Mouse (Mus musculus): Measurements from ENCODE around the gene Kcnh4. TPM values are rescaled to one million over a fixed set of nuclear protein-coding genes. Genes with fewer than 3 reads are reported as not detected.

Gene Kcnh4
- polyA plus RNA-seq, 1 experiment from 2014 or later: 0.50 TPM

- Histone ChIP-seq H3K4me1 (ENCODE audit: control insufficient read depth, insufficient read depth, low read length) (peaks cover 9% of the 10 kb centered on the region), H3K4me2 (ENCODE audit: low read depth, low read length) (no peak overlapping the region)
- ATAC-seq (replicated peaks; ENCODE audit: insufficient number of reproducible peaks, low FRiP score, low TSS enrichment, low read depth): no peak
These were observed 48.8 kb downstream of the Kcnh4 start for GRCm38 (mm10) chr11:100710977-100711376.

GRCm38 (mm10) chr11:100710528-100710927, 49.2 kb downstream of the Kcnh4 start:
- peaks cover 9% of the 10 kb centered on the region for H3K4me1 ChIP-seq (ENCODE audit: control insufficient read depth, insufficient read depth, low read length)
- no peaks in the 10 kb centered on the region; the same call in none of the 2 replicates for H3K36me3 ChIP-seq (replicated peaks; ENCODE audit: control insufficient read depth, insufficient read depth, low read depth, low read length)
- no peaks in the 10 kb centered on the region for H3K9me3 ChIP-seq (replicated peaks; ENCODE audit: control insufficient read depth, low read length)
- ATAC-seq (replicated peaks; ENCODE audit: insufficient number of reproducible peaks, low FRiP score, low TSS enrichment, low read depth): no peak
- H3K9ac ChIP-seq (replicated peaks; ENCODE audit: low read length): no peak overlapping the region
- 90% methylated on average over 15 of the region's 15 CpGs for WGBS
- DNase-seq (ENCODE audit: low spot score): no peak
- no peak overlapping the region for H3K4me3 ChIP-seq (ENCODE audit: low read depth, low read length)
- H3K4me2 ChIP-seq (ENCODE audit: low read depth, low read length): no peak overlapping the region
- no peak overlapping the region for H3K27ac ChIP-seq (replicated peaks; ENCODE audit: low read depth, low read length)
- H3K27me3 ChIP-seq (ENCODE audit: control insufficient read depth, insufficient read depth, low read length): no peaks in the 10 kb centered on the region

More at GRCm38 (mm10) chr11:100710977-100711376, 48.8 kb downstream of the Kcnh4 start:
- H3K9ac ChIP-seq (replicated peaks; ENCODE audit: low read length): no peak overlapping the region
- H3K9me3 ChIP-seq (replicated peaks; ENCODE audit: control insufficient read depth, low read length): no peaks in the 10 kb centered on the region
- no peaks in the 10 kb centered on the region for H3K27me3 ChIP-seq (ENCODE audit: control insufficient read depth, insufficient read depth, low read length)
- no peak overlapping the region for H3K27ac ChIP-seq (replicated peaks; ENCODE audit: low read depth, low read length)
- no peak overlapping the region for H3K4me3 ChIP-seq (ENCODE audit: low read depth, low read length)
- WGBS: 89% methylated on average over 4 of the region's 4 CpGs
- no peak for DNase-seq (ENCODE audit: low spot score)
- no peaks in the 10 kb centered on the region; the same call in none of the 2 replicates for H3K36me3 ChIP-seq (replicated peaks; ENCODE audit: control insufficient read depth, insufficient read depth, low read depth, low read length)

- Histone ChIP-seq H3K9ac (replicated peaks; ENCODE audit: low read length) (no peak overlapping the region), H3K4me3 (ENCODE audit: low read depth, low read length) (no peak overlapping the region), H3K4me1 (ENCODE audit: control insufficient read depth, insufficient read depth, low read length) (peaks cover 8% of the 10 kb centered on the region), H3K9me3 (replicated peaks; ENCODE audit: control insufficient read depth, low read length) (no peaks in the 10 kb centered on the region), H3K4me2 (ENCODE audit: low read depth, low read length) (no peak overlapping the region), H3K27me3 (ENCODE audit: control insufficient read depth, insufficient read depth, low read length) (no peaks in the 10 kb centered on the region), H3K36me3 (replicated peaks; ENCODE audit: control insufficient read depth, insufficient read depth, low read depth, low read length) (no peaks in the 10 kb centered on the region; the same call in none of the 2 replicates), H3K27ac (replicated peaks; ENCODE audit: low read depth, low read length) (no peak overlapping the region)
- 93% methylated on average over 9 of the region's 9 CpGs for WGBS
- ATAC-seq (replicated peaks; ENCODE audit: insufficient number of reproducible peaks, low FRiP score, low TSS enrichment, low read depth) (no peak), DNase-seq (ENCODE audit: low spot score) (no peak)
These were observed 50.4 kb downstream of the Kcnh4 start for GRCm38 (mm10) chr11:100709201-100709810.

GRCm38 (mm10) chr11:100705095-100705747, 54.5 kb downstream of the Kcnh4 start:
- H3K36me3 ChIP-seq (replicated peaks; ENCODE audit: control insufficient read depth, insufficient read depth, low read depth, low read length): no peaks in the 10 kb centered on the region; the same call in none of the 2 replicates
- H3K27me3 ChIP-seq (ENCODE audit: control insufficient read depth, insufficient read depth, low read length): no peaks in the 10 kb centered on the region
- no peak overlapping the region for H3K4me3 ChIP-seq (ENCODE audit: low read depth, low read length)
- H3K9ac ChIP-seq (replicated peaks; ENCODE audit: low read length): no peak overlapping the region
- H3K4me2 ChIP-seq (ENCODE audit: low read depth, low read length): no peak overlapping the region
- no peaks in the 10 kb centered on the region for H3K9me3 ChIP-seq (replicated peaks; ENCODE audit: control insufficient read depth, low read length)
- 90% methylated on average over 23 of the region's 23 CpGs for WGBS
- H3K4me1 ChIP-seq (ENCODE audit: control insufficient read depth, insufficient read depth, low read length): no peaks in the 10 kb centered on the region
- H3K27ac ChIP-seq (replicated peaks; ENCODE audit: low read depth, low read length): no peak overlapping the region
- ATAC-seq (replicated peaks; ENCODE audit: insufficient number of reproducible peaks, low FRiP score, low TSS enrichment, low read depth) (no peak), DNase-seq (ENCODE audit: low spot score) (no peak)

- 60% methylated on average over 7 of the region's 7 CpGs for WGBS
- Histone ChIP-seq H3K4me2 (ENCODE audit: low read depth, low read length) (no peak within 1 kb of the TSS), H3K27me3 (ENCODE audit: control insufficient read depth, insufficient read depth, low read length) (no peaks in the 10 kb centered on the region), H3K36me3 (replicated peaks; ENCODE audit: control insufficient read depth, insufficient read depth, low read depth, low read length) (no peaks in the 10 kb centered on the region; the same call in none of the 2 replicates), H3K9me3 (replicated peaks; ENCODE audit: control insufficient read depth, low read length) (no peaks in the 10 kb centered on the region), H3K27ac (replicated peaks; ENCODE audit: low read depth, low read length) (no peak within 1 kb of the TSS), H3K4me3 (ENCODE audit: low read depth, low read length) (no peak within 1 kb of the TSS), H3K4me1 (ENCODE audit: control insufficient read depth, insufficient read depth, low read length) (no peaks in the 10 kb centered on the region), H3K9ac (replicated peaks; ENCODE audit: low read length) (no peak within 1 kb of the TSS)
- ATAC-seq (replicated peaks; ENCODE audit: insufficient number of reproducible peaks, low FRiP score, low TSS enrichment, low read depth) (no peak), DNase-seq (ENCODE audit: low spot score) (no peak)
These were observed 55.8 kb downstream of the Kcnh4 start, which contains the start of gene Dhx58 for GRCm38 (mm10) chr11:100703851-100704531. Dhx58 (minus strand) TSS chr11:100704271.

GRCm38 (mm10) chr11:100703366-100703765, 56.4 kb downstream of the Kcnh4 start:
- Histone ChIP-seq H3K27ac (replicated peaks; ENCODE audit: low read depth, low read length) (no peak overlapping the region), H3K4me2 (ENCODE audit: low read depth, low read length) (no peak overlapping the region), H3K4me1 (ENCODE audit: control insufficient read depth, insufficient read depth, low read length) (no peaks in the 10 kb centered on the region), H3K9ac (replicated peaks; ENCODE audit: low read length) (no peak overlapping the region), H3K27me3 (ENCODE audit: control insufficient read depth, insufficient read depth, low read length) (no peaks in the 10 kb centered on the region), H3K4me3 (ENCODE audit: low read depth, low read length) (no peak overlapping the region), H3K9me3 (replicated peaks; ENCODE audit: control insufficient read depth, low read length) (no peaks in the 10 kb centered on the region), H3K36me3 (replicated peaks; ENCODE audit: control insufficient read depth, insufficient read depth, low read depth, low read length) (no peaks in the 10 kb centered on the region; the same call in none of the 2 replicates)
- no peak for ATAC-seq (replicated peaks; ENCODE audit: insufficient number of reproducible peaks, low FRiP score, low TSS enrichment, low read depth)
- 66% methylated on average over 11 of the region's 11 CpGs for WGBS
- DNase-seq (ENCODE audit: low spot score): no peak

GRCm38 (mm10) chr11:100702906-100703305, 56.8 kb downstream of the Kcnh4 start:
- ATAC-seq (replicated peaks; ENCODE audit: insufficient number of reproducible peaks, low FRiP score, low TSS enrichment, low read depth) (no peak), DNase-seq (ENCODE audit: low spot score) (no peak)
- no peak overlapping the region for H3K9ac ChIP-seq (replicated peaks; ENCODE audit: low read length)
- no peak overlapping the region for H3K4me3 ChIP-seq (ENCODE audit: low read depth, low read length)
- no peaks in the 10 kb centered on the region for H3K27me3 ChIP-seq (ENCODE audit: control insufficient read depth, insufficient read depth, low read length)
- 46% methylated on average over 7 of the region's 7 CpGs for WGBS
- H3K4me1 ChIP-seq (ENCODE audit: control insufficient read depth, insufficient read depth, low read length): no peaks in the 10 kb centered on the region
- H3K4me2 ChIP-seq (ENCODE audit: low read depth, low read length): no peak overlapping the region
- H3K9me3 ChIP-seq (replicated peaks; ENCODE audit: control insufficient read depth, low read length): no peaks in the 10 kb centered on the region
- H3K27ac ChIP-seq (replicated peaks; ENCODE audit: low read depth, low read length): no peak overlapping the region
- no peaks in the 10 kb centered on the region; the same call in 1 of the 2 replicates for H3K36me3 ChIP-seq (replicated peaks; ENCODE audit: control insufficient read depth, insufficient read depth, low read depth, low read length)

Measured in embryonic facial prominence, embryonic 11.5 days (tissue).